Mouse (Mus musculus) bone marrow, adult 2 months (tissue): ENCODE results near the gene Ncan. TPM values are rescaled to one million over a fixed set of nuclear protein-coding genes. Genes with fewer than 3 reads are reported as not detected.

Experiments
- H3K27ac ChIP-seq: fragments of 200-500 bp; 2 replicates; pipeline ENCODE4 v1.5.1; 2012; ENCODE audit warnings: low read depth, mild to moderate bottlenecking, control low read depth, inconsistent platforms, low read length; ENCODE audit not compliant: control insufficient read depth, poor library complexity, insufficient read depth
- H3K4me1 ChIP-seq: fragments of 200-500 bp; 2 replicates; pipeline ENCODE4 v1.6.1; 2011; ENCODE audit warnings: low read length; ENCODE audit not compliant: control insufficient read depth, insufficient read depth
- H3K4me3 ChIP-seq: fragments of 200-500 bp; replicated peaks from 2 replicates; pipeline ENCODE3; 2011; ENCODE audit warnings: mild to moderate bottlenecking, low read depth, low read length, control low read depth; ENCODE audit not compliant: control insufficient read depth
- CTCF ChIP-seq: fragments of 200-500 bp; IDR thresholded peaks from 2 replicates; pipeline ENCODE4 v1.5.1; 2011; ENCODE audit warnings: low read length, control low read depth; ENCODE audit not compliant: control insufficient read depth, insufficient read depth
- POLR2A ChIP-seq: fragments of 200-500 bp; IDR thresholded peaks from 2 replicates; pipeline ENCODE4 v1.6.1; 2011; ENCODE audit warnings: low read depth, mild to moderate bottlenecking, control low read depth, low read length, borderline replicate concordance; ENCODE audit not compliant: control insufficient read depth
- WGBS: fragments of 180-500 bp; shearing (Covaris S2); methylation state at CpG from one replicate; pipeline ENCODE4 v1.1.7; 2018; 5-methylcytosine and 5-hydroxymethylcytosine counted together
- polyA plus RNA-seq: library from polyadenylated mRNA; stranded (reverse); fragments of >200 nt; gene quantifications from 2 replicates; pipeline ENCODE4 v1.2.4, GENCODE M21; 2011; ENCODE audit warnings: low replicate concordance; ENCODE audit not compliant: missing spikeins, insufficient read depth, insufficient read length

Ncan gene
- polyA plus RNA-seq, 1 experiment: 0.50 TPM

DNA sequence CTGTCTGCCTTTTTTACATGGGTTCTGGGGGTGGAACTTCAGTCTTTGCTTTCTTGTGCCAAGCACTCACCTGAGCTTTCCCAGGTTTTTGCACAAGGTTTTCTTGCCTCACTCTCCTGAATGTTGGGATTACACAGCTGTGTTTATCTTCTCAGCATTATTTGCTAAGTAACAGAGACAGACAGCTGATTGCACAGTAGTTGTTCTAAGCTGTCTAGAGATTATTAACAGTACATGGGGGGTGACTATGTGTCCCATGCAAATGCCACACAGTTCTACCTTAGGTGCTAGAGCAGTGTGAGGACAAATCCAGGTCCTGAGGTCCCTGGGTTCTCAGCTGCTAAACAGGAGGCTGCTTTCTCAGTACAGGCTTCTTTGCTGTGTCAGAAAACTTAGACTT, 71.0 kb downstream of the Ncan start:
- Histone ChIP-seq H3K27ac (no peak overlapping the region), H3K4me1 (no peaks in the 10 kb centered on the region), H3K4me3 (no peak overlapping the region)
- TF ChIP-seq POLR2A: no peak
- no peak for TF ChIP-seq CTCF

DNA sequence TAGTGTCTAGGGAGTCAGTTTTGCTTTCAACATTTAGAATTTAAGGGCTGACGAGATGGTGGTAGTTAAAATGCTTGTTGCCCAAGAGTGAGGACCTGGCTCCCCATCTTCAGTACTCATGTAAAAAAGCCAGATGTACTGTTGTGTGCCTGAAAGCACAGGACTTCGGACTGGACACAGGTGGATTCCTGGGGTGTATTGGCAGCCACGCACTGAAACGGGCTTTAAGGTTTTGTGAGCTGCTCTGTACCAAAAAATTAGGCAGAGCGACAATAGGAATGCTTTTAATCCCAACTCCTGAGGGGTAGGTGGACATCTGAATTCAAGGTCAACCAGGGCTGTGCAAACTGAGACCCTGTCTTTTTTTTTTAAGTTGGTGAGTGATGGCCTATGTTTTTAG, 76.7 kb downstream of the Ncan start:
- no peak for TF ChIP-seq CTCF
- Histone ChIP-seq H3K4me1 (peaks cover 2% of the 10 kb centered on the region; the same call in 1 of the 2 replicates), H3K27ac (no peak overlapping the region), H3K4me3 (no peak overlapping the region)
- 89% methylated on average over 5 of the region's 5 CpGs for WGBS

Other genes starting within 250 kb of the Ncan start
- gene Cilp2, start 233.2 kb downstream of the Ncan start, polyA plus RNA-seq: not detected in 2 replicates
- gene Tssk6, start 218.7 kb downstream of the Ncan start, polyA plus RNA-seq: not detected in 2 replicates
- gene Ndufa13, start 218.3 kb downstream of the Ncan start, polyA plus RNA-seq: 41.2 and 61.7 TPM in 2 replicates
- gene Yjefn3, start 218.2 kb downstream of the Ncan start, polyA plus RNA-seq: not detected in 2 replicates
- gene Gatad2a, start 124.5 kb downstream of the Ncan start, polyA plus RNA-seq: 22.0 and 34.5 TPM in 2 replicates
- gene Mau2, start 78.1 kb downstream of the Ncan start, polyA plus RNA-seq: 29.7 and 51.9 TPM in 2 replicates
- gene Sugp1, start 78.1 kb downstream of the Ncan start, polyA plus RNA-seq: 19.1 and 26.4 TPM in 2 replicates
- gene Tm6sf2, start 47.9 kb downstream of the Ncan start, polyA plus RNA-seq: 1.6 and 2.8 TPM in 2 replicates
- gene Hapln4, start 37.4 kb downstream of the Ncan start, polyA plus RNA-seq: not detected in 2 replicates
- gene Nr2c2ap, start 10.5 kb upstream of the Ncan start, polyA plus RNA-seq: 16.1 and 29.5 TPM in 2 replicates
- gene Rfxank, start 18.3 kb upstream of the Ncan start, polyA plus RNA-seq: 7.0 and 14.4 TPM in 2 replicates
- gene Borcs8, start 18.6 kb upstream of the Ncan start, polyA plus RNA-seq: 13.9 and 33.6 TPM in 2 replicates
- 1.3 and 2.7 TPM in 2 replicates for gene Mef2b, start 18.8 kb upstream of the Ncan start, polyA plus RNA-seq
- gene Tmem161a, start 51.5 kb upstream of the Ncan start, polyA plus RNA-seq: 10.8 and 22.0 TPM in 2 replicates
- 7.1 and 10.9 TPM in 2 replicates for gene Slc25a42, start 91.4 kb upstream of the Ncan start, polyA plus RNA-seq
- 89.1 and 192 TPM in 2 replicates for gene Sugp2, start 113.4 kb upstream of the Ncan start, polyA plus RNA-seq
- 2.9 and 9.8 TPM in 2 replicates for gene Armc6, start 113.6 kb upstream of the Ncan start, polyA plus RNA-seq
- 12.1 and 25.6 TPM in 2 replicates for gene Homer3, start 162.0 kb upstream of the Ncan start, polyA plus RNA-seq
- 32.3 and 33.4 TPM in 2 replicates for gene Ddx49, start 181.6 kb upstream of the Ncan start, polyA plus RNA-seq
- gene Cope, start 181.6 kb upstream of the Ncan start, polyA plus RNA-seq: 85.8 and 91.7 TPM in 2 replicates
- not detected in 2 replicates for gene Cers1, start 194.9 kb upstream of the Ncan start, polyA plus RNA-seq
- gene Gdf1, start 208.9 kb upstream of the Ncan start, polyA plus RNA-seq: not detected in 2 replicates
- gene Upf1, start 232.4 kb upstream of the Ncan start, polyA plus RNA-seq: 20.2 and 39.1 TPM in 2 replicates